Comparison of ENCODE assay signal across 8 mouse cellular contexts in genomic region chr9:66349144-66349859, GRCm38 (mm10). TPM values are rescaled to one million over a fixed set of nuclear protein-coding genes. Genes with fewer than 3 reads are reported as not detected.
DNase-seq lines count a peak whose midpoint lies in the region; ATAC-seq lines count a peak whose summit lies in the region.

No protein-coding gene starts in this region.

- peak overlapping the region; percentile 87 for H3K4me2 ChIP-seq in lung, embryonic 15.5 days
- H3K4me2 ChIP-seq in embryonic facial prominence, embryonic 15.5 days (replicated peaks), result peak overlapping the region; percentile 81
- peak overlapping the region; percentile 67 for H3K4me2 ChIP-seq in limb, embryonic 11.5 days (ENCODE audit: low read depth, severe bottlenecking)
- H3K4me2 ChIP-seq in neural tube, embryonic 14.5 days (ENCODE audit: low read depth, low read length), result peak overlapping the region; percentile 79

- peaks cover 13% of the 10 kb centered on the region; the same call in 1 of the 2 replicates for H3K4me1 ChIP-seq in lung, embryonic 15.5 days
- peaks cover 10% of the 10 kb centered on the region for H3K4me1 ChIP-seq in embryonic facial prominence, embryonic 15.5 days
- H3K4me1 ChIP-seq in limb, embryonic 11.5 days (ENCODE audit: control insufficient read depth, insufficient read depth, low read length), result no peaks in the 10 kb centered on the region
- peaks cover 12% of the 10 kb centered on the region for H3K4me1 ChIP-seq in neural tube, embryonic 14.5 days (ENCODE audit: control insufficient read depth, insufficient read depth, low read length)

- no peak overlapping the region for H3K27ac ChIP-seq in lung, embryonic 15.5 days
- no peak overlapping the region for H3K27ac ChIP-seq in embryonic facial prominence, embryonic 15.5 days (replicated peaks)
- 0 out of 2 replicates have a peak overlapping the region, but pooled peaks have one; percentile 87 for H3K27ac ChIP-seq in limb, embryonic 11.5 days (replicated peaks; ENCODE audit: low read depth, low read length)
- H3K27ac ChIP-seq in neural tube, embryonic 14.5 days (ENCODE audit: low read depth, low read length), result peak overlapping the region; percentile 98

- no peaks in the 10 kb centered on the region for H3K36me3 ChIP-seq in lung, embryonic 15.5 days
- no peaks in the 10 kb centered on the region for H3K36me3 ChIP-seq in embryonic facial prominence, embryonic 15.5 days
- H3K36me3 ChIP-seq in limb, embryonic 11.5 days (ENCODE audit: control insufficient read depth, insufficient read depth, low read length), result no peaks in the 10 kb centered on the region
- H3K36me3 ChIP-seq in neural tube, embryonic 14.5 days (ENCODE audit: control insufficient read depth, insufficient read depth, low read length), result no peaks in the 10 kb centered on the region

- WGBS in lung, embryonic 15.5 days, result 36% methylated on average over 8 of the region's 8 CpGs
- WGBS in embryonic facial prominence, embryonic 15.5 days, result 38% methylated on average over 8 of the region's 8 CpGs
- 41% methylated on average over 8 of the region's 8 CpGs for WGBS in limb, embryonic 11.5 days
- WGBS in neural tube, embryonic 14.5 days, result 36% methylated on average over 8 of the region's 8 CpGs

- ATAC-seq in lung, embryonic 15.5 days (ENCODE audit: borderline replicate concordance, extremely low read depth, low FRiP score, low TSS enrichment), result no peak
- ATAC-seq in embryonic facial prominence, embryonic 15.5 days (ENCODE audit: insufficient number of reproducible peaks, low FRiP score, low TSS enrichment, low read depth), result 0 out of 2 replicates have a peak, but pooled peaks have one; percentile 10
- no peak for ATAC-seq in limb, embryonic 11.5 days (ENCODE audit: insufficient number of reproducible peaks, low FRiP score, low TSS enrichment, low read depth)
- ATAC-seq in neural tube, embryonic 14.5 days (ENCODE audit: low read depth), result 0 out of 2 replicates have a peak, but pooled peaks have one; percentile 2

- no peaks in the 10 kb centered on the region for H3K9me3 ChIP-seq in lung, embryonic 15.5 days
- no peaks in the 10 kb centered on the region for H3K9me3 ChIP-seq in embryonic facial prominence, embryonic 15.5 days (replicated peaks)
- no peaks in the 10 kb centered on the region for H3K9me3 ChIP-seq in limb, embryonic 11.5 days (ENCODE audit: control insufficient read depth, low read length)
- no peaks in the 10 kb centered on the region for H3K9me3 ChIP-seq in neural tube, embryonic 14.5 days (ENCODE audit: control insufficient read depth, low read length)

- no peak for DNase-seq in lung, postnatal 4 days
- no peak for DNase-seq in limb, embryonic 11.5 days (ENCODE audit: low spot score)
- DNase-seq in cerebellum, adult 11-12 months, result no peak
- no peak for DNase-seq in urinary bladder, adult 18-20 months (ENCODE audit: low spot score in 2 of 2)
- DNase-seq in layer of hippocampus, adult 9-10 months (ENCODE audit: low spot score), result no peak

- H3K4me3 ChIP-seq in lung, embryonic 15.5 days, result peak overlapping the region; percentile 61
- H3K4me3 ChIP-seq in embryonic facial prominence, embryonic 15.5 days (replicated peaks), result peak overlapping the region; percentile 99
- H3K4me3 ChIP-seq in limb, embryonic 11.5 days (ENCODE audit: low read depth, low read length), result peak overlapping the region; percentile 99
- H3K4me3 ChIP-seq in neural tube, embryonic 14.5 days (ENCODE audit: low read depth, low read length), result peak overlapping the region; percentile 68

- no peaks in the 10 kb centered on the region for H3K27me3 ChIP-seq in lung, embryonic 15.5 days
- no peaks in the 10 kb centered on the region for H3K27me3 ChIP-seq in embryonic facial prominence, embryonic 15.5 days
- H3K27me3 ChIP-seq in limb, embryonic 11.5 days (ENCODE audit: control insufficient read depth, insufficient read depth, low read length), result no peaks in the 10 kb centered on the region
- H3K27me3 ChIP-seq in neural tube, embryonic 14.5 days (ENCODE audit: control insufficient read depth, insufficient read depth, low read length), result no peaks in the 10 kb centered on the region

- H3K9ac ChIP-seq in lung, embryonic 15.5 days, result peak overlapping the region; percentile 85
- H3K9ac ChIP-seq in embryonic facial prominence, embryonic 15.5 days, result peak overlapping the region; percentile 99
- peak overlapping the region; percentile 96 for H3K9ac ChIP-seq in limb, embryonic 11.5 days (ENCODE audit: low read length)
- H3K9ac ChIP-seq in neural tube, embryonic 14.5 days (replicated peaks; ENCODE audit: low read depth, low read length), result peak overlapping the region; percentile 81

RNA-seq across cellular contexts. Expression of gene Herc1, which starts 0.9 kb away (rescaled TPM):
- 17.8 and 18.9 TPM in 2 replicates for polyA plus RNA-seq in lung, embryonic 15.5 days (2015; fragmentation: Nextera tagmentation; extraction: Ambion mirVana)
- polyA plus RNA-seq in embryonic facial prominence, embryonic 15.5 days (2015; fragmentation: Nextera tagmentation; extraction: Ambion mirVana), result 19.9 TPM in 2 replicates
- 24.9 and 28.2 TPM in 2 replicates for polyA plus RNA-seq in limb, embryonic 11.5 days (2014; fragmentation: Nextera tagmentation; extraction: Ambion mirVana)
- polyA plus RNA-seq in neural tube, embryonic 14.5 days (2014; fragmentation: Nextera tagmentation; extraction: Ambion mirVana), result 66.5 and 66.7 TPM in 2 replicates

Comparison
In these comparisons a context has a peak if more than half of its experiments do, and no peak if none do; other contexts are left out.
1. ATAC-seq: peak in embryonic facial prominence, embryonic 15.5 days (single experiment) and neural tube, embryonic 14.5 days (single experiment); none in lung, embryonic 15.5 days (single experiment) and limb, embryonic 11.5 days (single experiment).
2. H3K27ac ChIP-seq: peak in limb, embryonic 11.5 days (single experiment) and neural tube, embryonic 14.5 days (single experiment); none in lung, embryonic 15.5 days (single experiment) and embryonic facial prominence, embryonic 15.5 days (single experiment).
3. Peak in every context shown above with its lines, with median percentiles within 50 percentile points of each other: H3K4me2 ChIP-seq, H3K4me3 ChIP-seq and H3K9ac ChIP-seq.